Mouse (Mus musculus) embryo, embryonic 11 days (tissue): ENCODE results near the gene Sp100.

Experiments
- DNase-seq: peaks from one replicate; pipeline ENCODE4 v3.0.0-alpha.2; 2015

Sp100 gene

DNA sequence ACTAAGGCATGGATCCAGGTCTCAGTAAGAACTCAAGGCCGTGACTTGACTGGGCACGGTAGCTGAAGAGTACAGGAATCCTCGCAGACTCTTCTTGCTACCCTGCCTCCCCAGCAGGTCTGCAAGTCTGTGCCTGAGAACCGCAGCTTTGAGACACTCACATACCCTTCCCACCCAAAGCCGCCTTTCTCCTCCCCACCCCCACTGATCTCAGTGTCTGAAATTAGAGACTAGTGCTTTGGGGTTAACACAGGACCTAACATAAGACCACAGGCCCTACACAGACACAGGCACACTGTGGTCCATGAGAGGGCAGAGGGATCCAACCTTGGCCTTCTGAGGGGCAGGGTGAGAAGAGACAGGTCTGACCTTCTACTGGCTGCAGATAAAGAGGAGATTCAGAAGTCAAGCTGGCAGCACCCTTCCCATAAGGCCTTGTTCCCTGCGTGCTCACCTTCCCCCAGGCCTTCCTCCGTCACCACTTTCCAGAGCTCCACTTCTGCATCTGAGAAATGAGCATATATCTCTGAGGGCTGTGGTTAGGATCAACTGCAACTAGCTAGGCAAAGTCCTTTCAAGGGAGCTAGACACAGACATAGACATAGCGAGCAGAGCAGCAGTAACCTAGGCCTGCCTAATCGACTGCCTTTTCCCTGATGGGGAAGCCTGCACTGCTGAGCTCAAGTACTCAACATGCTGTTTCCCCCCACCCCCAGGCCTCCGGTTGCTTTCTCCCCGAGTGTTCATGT, 102.3 kb downstream of the Sp100 start:
- no peak for DNase-seq

DNA sequence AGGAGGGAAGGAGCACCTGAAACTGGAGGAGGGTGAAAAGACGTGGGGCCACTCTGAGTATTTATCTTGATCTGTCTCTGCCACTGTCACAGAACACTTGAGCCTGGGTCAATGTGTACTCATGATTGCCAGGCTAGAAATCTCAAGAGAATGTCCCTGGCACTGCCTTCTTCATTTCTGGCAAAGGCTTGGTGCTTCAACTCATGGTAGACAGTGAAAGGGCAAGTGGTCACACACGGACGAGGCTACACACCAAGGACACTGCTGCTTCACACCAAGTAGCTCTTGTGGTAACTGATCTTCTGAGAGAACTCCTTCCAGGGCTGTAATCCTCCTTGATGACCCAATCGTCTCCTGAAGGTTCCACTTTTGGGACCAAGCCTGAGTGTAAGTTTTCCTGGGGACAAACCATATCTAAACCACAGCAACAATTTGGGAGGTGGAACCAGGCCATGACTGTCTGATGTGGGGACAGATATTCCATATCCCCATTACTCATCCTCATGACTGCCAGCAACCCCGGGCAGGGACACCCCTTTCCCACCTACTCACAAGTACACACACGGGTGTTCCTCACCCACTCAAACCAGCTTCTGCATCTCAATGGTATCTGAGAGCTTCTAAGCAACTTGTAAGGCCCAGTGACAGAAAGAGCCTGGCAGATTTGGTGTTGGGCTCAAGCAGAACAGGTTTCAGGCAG, 107.9 kb downstream of the Sp100 start:
- no peak for DNase-seq

DNA sequence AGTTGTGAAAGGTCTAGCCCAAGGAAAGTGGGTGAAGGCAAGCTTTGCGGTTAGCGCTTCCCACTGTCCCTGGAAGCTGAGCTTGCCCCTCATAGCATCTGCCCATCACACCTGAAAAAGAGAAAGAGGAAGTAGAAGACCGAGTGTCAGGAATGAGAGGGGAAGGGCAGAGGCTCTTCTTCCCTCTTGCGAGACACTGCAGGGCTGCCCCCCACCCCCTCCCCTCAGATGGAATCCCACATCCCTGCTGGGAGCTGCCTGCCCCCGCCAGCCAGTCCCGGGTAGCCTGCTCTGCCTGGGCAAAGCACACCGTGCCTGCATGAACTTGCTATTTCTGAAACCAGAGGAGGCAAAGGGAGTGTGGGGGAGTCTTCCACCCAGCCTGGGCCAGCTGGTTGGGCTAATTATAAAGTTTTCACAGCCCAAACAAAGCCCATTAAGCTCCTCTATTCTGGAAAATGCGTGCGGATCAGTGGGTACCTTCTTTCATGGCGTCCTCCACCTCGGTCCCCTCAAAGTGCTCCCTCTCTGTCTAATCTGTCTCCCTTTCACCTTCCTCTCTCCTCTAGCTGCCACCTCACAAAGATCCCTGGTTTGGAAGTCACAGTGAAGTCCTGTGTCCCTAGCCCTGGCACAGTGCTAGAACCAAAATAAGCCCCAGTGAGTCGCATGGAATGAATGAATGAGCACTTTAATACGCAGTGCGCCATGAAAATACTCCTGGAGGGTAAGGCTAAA, 108.6 kb downstream of the Sp100 start:
- peak; percentile 11 for DNase-seq

DNA sequence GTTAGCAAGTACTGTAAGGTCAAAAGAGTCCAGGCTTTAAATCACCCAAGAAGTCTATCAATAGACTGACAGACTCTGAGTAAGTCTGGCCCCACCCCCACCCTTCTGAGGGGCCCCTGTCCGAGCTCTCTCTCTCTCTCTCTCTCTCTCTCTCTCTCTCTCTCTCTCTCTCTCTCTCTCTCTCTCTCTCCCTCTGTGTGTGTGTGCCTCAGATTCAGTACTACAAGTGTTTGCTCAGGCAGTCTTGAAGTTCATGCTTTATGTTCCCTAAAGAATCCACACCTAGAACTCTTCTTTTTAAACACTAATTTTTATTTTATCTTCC, 109.1 kb downstream of the Sp100 start:
- DNase-seq = no peak
